Mouse (Mus musculus): ENCODE measurements around the gene Sult1a1.
A peak's percentile ranks its signal among the peaks of the same experiment; 100 is the strongest.
"Not testable (repeated sequence)": the region's sequence is repeated elsewhere in the genome, so short reads cannot be mapped to it uniquely, and the experiment has no call there.

Gene Sult1a1

DNA sequence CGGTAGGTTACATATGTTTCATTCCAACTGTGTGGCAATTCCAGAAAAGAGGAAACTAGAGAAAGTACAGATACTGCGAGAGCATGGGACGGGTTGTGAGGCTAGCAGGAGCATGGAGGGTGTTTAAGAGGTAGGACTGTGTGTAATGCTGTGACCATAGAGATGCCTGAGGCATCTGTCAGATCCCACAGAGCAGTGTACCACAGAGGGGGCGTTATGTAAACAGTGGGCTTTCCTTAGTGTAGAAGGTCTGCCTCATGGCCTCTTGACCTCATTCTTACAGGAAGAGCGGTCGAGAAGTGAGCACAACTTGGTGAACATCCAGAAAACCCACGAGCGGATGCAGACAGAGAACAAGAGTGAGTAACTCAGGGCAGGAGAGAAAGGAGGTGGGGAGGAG is 12.6 kb downstream of the Sult1a1 start:
- DNase-seq (ENCODE audit: low read depth, low spot score): no peak

DNA sequence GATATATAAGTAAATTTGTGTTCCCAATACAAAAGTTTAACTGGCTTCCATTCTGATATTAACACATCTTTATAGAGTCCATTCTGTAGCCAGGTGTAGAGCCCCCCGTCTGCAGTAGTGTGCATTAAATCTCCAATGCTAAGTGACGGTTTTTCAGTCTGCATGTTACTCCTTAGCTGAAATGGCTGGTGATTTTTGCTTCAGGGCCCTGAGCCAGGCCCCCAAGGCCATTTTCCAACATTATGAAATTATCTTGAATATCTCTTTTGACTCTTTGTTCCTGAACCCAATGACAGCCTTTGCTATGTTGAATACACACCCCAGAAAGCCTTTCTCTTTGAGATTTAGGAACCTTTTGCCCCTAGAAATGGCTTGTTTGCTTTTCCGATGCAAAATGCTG is 16.5 kb downstream of the Sult1a1 start:
- no peak for DNase-seq (ENCODE audit: low read depth, low spot score)

DNA sequence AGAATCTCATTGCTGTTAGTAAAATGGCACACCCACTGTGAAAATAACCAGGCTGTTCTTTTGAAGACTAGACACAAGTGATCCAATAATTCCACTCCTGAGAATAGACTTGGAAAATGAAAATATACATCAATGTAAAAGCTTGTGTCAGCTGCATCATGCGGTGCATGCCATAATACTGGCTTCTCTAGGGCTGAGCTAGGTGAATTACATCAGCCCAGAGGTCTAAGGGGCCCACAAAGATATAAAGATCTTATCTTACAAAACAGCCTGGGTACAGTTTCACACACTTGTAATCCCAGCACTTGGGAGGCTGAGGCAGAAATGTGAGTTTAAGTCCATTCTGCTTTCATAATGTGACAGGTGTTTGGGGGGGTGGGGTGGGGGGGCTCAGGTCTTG is 18.7 kb downstream of the Sult1a1 start:
- no peak for DNase-seq (ENCODE audit: low read depth, low spot score)

DNA sequence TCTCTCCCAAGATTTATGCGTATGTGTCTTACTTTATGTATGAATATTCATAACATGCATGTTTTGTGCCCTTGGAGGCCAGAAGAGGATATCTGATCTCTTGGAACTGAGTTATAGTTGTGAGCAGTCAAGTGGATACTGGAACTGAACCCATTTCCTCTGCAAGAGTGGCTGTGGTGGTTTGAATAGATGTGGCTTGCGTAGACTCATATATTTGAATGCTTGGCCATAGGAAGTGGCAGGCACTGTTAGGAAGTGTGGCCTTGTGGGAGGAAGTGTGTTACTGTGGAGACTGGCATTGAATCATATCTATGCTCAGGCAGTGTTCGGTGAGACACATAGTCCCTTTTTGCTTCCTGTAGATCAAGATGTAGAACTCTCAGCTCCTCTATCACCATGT is 20.5 kb downstream of the Sult1a1 start:
- no peak for DNase-seq (ENCODE audit: low read depth, low spot score)

DNA sequence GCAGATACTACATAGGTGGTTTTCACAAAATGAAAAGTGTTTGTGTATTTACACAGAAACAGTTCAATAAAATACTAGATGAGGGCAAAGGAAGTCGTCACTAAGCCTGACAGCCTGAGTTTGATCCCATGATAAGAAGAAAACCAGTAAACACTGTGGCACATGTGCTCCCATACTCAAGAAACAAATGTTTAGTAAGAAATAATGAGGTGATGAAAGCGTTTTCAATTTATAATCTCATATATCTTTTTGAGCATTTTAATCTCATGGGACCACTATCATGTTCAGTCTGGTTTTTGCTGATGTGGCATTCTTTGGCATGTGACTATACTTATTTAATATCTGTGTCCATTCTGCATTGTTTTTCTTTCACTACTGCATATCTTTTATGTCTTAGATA is 22.2 kb downstream of the Sult1a1 start:
- DNase-seq (ENCODE audit: low read depth, low spot score): no peak

DNA sequence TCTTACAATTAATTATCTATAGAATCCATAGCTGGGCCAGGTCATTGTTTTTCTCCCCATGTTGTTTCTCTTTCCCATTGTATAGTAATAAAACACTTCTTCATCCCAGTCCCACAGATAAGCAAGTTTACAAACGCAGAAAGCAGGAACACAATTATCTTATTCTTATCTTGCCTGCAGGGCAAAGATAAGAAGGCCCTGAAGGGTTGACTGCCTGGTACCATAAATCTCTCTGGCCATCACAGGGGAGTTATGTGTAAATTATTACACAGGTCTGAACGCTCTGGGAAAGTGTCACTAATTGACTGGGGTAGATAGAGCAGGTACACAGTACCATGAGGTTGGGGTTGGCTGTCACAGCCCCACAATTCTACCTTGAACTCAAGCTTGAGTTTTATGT is 25.4 kb downstream of the Sult1a1 start:
- DNase-seq (ENCODE audit: low read depth, low spot score): no peak

DNA sequence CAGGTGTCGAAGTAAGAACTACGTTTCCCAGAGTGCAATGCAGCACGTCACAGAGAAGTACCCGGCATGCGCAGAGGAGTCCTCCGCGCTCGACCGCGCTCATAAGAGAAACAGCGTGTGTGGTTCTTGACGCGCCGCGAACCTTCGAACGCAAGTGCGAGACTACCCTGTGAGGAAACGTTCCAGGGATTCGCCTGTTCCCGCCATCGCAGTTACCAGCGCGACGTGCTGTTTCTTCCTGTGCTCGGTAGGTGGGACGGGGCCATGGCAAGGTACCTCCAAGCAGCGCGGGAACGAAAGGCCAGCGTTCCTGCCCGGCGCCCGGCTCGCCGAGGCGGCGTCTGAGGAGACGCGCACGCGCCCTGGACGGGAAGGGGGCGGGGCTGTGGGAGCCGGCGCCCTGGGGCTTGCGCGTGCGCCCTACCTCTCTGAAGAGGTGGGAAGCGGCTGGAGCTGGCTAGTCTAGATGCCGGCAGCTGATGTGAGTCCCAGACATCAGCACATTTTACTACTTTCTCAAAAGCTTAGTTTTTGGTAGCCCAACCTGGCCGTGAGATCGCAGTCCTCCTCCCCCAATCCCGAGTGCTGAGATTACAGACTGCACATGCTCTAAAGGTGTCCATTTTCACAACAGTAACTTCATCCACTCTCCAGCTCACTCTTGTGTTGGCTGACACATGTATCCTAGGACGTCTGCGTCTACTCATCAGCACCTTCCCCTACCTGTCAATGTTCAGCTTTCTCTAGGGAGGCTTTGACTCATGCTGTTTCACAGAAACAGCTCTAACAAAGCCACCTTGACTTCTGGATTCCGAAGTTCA is 26.8 kb downstream of the Sult1a1 start, which contains the start of gene Sgf29:
Gene Sgf29, plus strand, starts transcription at position 79 of the 821 bp plus-strand sequence.
- peak; percentile 88 for DNase-seq (ENCODE audit: low read depth, low spot score)

DNA sequence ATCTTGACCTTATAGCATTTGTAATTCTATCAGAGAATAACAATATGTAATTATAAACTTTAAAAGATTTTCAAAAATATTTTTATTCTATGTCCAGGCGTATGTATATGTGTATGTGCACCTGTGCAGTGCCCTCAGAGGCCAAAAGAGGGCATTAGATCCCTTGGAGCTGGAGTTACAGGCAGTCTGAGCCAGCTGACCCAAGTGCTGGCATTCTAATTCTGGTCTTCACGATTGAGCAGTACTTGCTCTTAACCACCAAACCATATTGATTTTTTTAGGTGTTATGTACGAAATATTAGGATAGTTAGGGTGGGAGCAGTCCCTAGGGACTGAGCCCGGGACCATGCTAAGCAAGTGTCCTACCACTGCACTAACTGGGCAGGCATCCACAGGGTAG is 27.7 kb downstream of the Sult1a1 start:
- DNase-seq (ENCODE audit: low read depth, low spot score): no peak

DNA sequence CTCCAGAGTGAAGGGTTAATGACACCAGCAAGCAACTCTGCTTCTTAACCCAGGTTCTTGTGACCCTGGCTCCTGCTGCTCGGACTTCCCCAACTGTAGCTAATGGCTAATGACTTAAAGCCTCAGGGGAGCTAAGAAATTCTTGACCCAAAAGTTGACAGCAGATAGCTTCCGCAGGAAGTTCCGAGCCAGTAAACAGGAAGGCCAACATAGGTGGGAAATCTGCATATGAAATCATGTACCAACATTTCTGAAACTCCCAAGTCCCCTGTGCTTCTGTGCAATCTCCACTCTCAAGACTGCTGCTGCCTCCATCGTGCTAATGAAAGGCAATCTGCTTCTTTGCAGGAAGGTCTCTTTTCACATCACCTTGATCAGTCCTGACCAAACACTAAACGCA is 30.5 kb downstream of the Sult1a1 start:
- no peak for DNase-seq (ENCODE audit: low read depth, low spot score)

DNA sequence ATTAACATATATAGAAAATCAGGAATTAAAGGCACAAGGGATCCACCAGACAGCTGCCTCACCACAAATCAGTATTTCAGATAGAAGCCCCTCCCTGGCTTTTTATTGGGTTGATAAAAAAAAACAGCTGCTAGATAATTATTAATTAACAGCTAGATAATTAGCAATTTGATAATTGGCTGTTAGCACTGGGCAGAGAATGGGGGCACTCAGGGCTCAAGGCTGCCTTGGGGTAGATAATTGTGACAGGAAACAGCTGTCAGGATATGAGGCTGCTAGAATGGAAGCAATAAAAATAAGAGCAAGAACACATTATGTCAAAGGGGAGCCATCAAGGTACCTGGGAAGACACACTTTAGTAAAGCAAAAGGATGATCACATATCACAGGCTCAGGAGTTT is 31.3 kb downstream of the Sult1a1 start:
- DNase-seq (ENCODE audit: low read depth, low spot score): no peak

DNA sequence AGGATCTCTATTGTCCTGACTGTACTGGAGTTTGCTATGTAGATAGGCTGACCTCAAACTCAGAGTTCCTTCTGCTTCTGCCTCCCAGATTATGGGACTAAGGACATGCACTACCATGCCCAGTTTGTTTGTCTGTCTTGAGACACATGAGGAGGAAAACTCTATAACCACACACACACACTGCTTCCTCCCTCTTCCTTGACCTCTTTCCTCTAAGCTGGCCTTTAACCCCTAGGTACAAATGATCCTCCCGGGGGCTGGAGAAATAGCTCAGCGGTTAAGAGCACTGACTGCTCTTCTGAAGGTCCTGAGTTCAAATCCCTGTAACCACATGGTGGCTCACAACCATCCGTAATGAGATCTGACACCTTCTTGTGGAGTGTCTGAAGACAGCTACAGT is 31.9 kb downstream of the Sult1a1 start:
- DNase-seq (ENCODE audit: low read depth, low spot score): no peak

DNA sequence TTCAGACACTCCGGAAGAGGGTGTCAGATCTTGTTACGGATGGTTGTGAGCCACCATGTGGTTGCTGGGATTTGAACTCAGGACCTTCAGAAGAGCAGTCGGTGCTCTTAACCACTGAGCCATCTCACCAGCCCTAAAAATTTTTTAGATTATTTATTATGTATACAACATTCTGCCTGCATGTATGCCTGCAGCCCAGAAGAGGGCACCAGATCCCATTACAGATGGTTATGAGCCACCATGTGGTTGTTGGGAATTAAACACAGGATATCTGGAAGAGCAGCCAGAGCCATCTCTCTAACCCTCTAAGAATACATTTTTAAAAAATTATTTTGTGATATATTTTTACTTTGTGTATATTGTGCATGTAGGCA is 33.0 kb downstream of the Sult1a1 start:
- not testable (repeated sequence) for DNase-seq (ENCODE audit: low read depth, low spot score)

DNA sequence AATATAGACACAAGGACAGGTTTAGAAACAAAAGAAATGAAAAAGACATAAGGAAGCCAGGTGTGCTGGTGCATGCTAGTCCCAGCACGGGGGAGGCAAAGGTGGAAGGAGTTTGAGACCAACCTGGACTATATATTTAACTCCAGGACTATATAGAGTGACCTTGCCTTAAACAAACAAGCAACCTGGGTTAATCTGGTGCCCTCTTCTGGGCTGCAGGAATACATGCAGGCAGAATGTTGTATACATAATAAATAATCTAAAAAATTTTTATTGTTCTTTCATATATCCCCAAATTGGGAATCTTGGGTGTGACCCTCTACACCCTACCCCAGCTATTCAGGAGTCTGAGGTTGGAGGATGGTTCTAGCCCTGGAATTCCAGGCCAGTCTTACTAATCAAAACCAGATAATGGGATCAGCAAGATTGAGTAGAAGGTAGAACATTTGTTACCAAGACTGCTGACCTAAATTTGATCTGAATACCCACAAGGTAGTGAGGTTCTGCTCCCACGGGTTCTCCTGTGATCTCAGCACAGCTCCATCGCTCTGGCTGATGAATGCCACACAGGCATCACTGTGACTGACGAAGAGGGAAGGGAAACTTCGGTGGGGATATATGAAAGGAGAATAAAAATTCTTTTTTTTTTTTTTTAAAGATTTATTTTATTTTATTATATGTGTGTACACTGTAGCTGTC is 33.5 kb downstream of the Sult1a1 start:
- DNase-seq (ENCODE audit: low read depth, low spot score): no peak

DNA sequence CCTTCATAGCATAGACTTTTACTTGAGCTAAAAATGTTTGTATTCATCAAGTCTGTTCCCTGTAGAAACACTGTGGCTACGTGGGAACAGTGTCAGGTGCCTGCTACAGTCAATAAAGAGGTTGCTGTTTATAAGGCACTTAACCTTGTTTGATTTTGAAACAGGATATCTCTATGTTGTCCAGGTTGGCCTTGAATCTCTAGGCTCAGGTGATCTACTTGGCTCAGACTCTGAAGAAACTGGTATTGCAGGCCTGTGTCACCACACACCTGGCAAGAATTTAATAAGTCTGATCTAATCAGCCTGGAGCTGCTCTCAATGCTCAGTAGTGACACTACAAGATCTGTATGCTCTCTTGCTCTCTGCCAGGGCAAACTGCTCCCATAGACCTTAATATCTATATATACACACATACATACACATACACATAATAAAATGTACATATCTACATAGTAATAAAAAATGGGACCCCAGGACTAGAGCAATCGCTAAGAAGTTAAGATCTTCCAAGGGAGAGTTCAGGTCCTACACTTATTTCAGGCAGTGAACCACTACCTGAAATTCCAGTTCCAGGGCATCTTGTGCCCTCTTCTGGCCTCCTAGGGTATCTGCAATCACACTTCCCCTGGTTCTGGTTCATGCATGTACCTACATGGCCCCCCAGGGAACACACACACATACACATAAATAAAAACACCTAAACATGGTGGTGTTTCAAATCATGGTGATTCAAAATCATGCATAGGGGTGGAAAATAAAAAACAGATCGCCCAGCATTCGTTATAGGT is 39.3 kb downstream of the Sult1a1 start:
- no peak for DNase-seq (ENCODE audit: low read depth, low spot score)

DNA sequence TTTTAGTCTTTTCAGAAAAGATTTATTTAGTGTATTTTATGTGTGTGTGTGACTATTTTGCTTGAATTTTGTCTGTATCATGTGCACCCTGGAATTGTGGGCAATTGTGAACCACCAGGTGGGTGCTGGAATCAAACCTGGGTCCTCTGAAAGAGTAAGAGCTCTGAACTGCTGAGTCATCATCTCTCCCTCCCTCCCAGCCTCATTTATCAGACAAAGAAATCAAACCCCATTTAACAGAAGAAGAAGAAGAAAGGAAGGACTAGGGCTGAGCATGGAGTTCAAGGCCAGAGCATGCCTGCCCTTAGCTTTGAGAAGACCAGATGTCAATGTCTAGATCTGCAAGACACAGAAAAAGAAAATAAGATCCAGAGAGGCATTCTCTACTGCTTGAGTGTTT is 40.9 kb downstream of the Sult1a1 start:
- DNase-seq (ENCODE audit: low read depth, low spot score): no peak

DNA sequence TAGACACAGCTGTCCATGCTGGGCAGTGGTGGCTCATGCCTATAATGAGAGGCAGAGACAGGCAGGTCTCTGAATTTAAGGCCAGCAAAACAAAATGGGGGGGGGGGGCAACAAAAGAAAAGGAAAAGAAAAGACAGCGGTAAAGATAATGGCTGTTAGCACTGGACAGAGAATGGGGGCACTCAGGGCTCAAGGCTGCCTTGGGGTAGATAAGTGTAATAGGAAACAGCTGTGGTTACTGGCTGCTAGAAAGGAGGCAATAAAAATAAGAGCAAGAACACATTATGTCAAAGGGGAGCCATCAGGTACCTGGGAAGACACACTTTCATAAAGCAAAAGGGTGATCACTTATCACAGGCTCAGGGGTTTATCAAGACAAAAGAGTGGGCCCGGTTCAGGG is 43.8 kb downstream of the Sult1a1 start:
- DNase-seq (ENCODE audit: low read depth, low spot score): no peak

DNA sequence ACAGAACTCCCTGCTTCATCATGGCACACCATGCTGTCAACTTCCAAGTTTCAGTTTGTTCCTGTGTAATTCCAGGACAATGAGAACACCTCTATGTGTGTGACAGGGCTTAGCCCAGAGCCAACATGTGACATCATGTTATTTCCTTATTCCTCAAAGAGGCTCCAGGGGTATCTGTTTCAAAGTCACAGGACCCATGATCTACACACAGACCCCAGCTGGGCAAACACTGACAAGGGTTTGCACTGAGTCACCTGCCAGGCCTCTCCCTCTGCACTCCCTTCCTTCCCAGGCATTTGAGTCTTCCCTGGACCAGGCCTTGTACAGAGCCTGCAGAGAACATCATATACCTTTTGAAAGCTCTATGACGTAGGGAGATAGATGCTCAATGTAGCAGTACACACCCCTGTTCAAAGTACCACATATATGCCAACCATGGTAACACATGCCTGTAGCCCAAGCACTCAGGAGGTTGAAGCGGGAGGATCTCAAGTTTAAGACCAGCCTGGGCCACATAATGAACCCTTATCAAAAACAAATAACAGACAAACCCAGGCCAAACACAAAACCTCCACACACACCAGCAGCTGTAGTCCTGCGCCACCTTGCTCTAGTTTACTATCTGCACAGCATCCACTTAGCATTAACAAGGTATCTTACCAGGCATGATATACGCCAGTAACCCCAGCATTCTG is 45.3 kb downstream of the Sult1a1 start, which contains the start of gene Nupr1:
Gene Nupr1, minus strand, starts transcription at position 38 of the 695 bp plus-strand sequence.
- no peak for DNase-seq (ENCODE audit: low read depth, low spot score)

DNA sequence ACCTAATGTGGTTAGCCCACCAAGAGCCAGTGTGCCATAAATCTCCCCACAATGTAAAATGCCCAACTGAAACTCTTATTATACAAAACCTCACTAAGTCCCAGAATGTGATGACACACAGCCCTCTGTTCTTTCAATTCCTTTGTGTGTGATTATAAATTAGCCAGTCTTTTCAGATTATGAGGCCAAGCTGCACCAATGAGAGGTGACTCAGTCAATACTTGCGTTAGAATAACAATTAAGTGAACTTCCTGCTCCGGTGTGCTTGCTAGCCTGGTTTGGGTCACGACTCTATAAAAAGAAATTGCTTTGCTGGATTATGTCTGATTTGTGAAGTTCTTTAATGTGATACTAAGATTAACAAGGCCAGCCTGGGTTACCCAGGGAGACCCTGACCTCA is 46.3 kb downstream of the Sult1a1 start:
- no peak for DNase-seq (ENCODE audit: low read depth, low spot score)

DNA sequence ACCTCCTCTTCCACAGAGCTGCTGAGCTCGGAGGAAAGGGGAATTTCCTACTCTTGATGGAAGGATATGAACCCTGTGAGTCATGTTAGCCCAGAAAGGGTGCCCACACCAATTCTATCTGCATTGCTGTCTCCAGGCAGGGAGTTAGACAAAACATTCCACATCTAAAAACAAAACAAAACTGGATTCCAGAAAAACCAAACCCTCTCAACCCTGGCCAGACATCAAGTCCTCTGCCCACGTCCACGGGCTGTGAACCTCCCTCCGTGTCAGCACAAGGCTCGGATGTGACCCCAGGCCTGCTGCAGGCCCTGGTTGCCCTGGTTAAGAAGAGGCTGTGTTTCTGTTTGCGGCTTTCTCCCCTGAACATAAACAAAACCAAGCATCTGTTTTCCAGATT is 48.1 kb downstream of the Sult1a1 start:
- no peak for DNase-seq (ENCODE audit: low read depth, low spot score)

DNA sequence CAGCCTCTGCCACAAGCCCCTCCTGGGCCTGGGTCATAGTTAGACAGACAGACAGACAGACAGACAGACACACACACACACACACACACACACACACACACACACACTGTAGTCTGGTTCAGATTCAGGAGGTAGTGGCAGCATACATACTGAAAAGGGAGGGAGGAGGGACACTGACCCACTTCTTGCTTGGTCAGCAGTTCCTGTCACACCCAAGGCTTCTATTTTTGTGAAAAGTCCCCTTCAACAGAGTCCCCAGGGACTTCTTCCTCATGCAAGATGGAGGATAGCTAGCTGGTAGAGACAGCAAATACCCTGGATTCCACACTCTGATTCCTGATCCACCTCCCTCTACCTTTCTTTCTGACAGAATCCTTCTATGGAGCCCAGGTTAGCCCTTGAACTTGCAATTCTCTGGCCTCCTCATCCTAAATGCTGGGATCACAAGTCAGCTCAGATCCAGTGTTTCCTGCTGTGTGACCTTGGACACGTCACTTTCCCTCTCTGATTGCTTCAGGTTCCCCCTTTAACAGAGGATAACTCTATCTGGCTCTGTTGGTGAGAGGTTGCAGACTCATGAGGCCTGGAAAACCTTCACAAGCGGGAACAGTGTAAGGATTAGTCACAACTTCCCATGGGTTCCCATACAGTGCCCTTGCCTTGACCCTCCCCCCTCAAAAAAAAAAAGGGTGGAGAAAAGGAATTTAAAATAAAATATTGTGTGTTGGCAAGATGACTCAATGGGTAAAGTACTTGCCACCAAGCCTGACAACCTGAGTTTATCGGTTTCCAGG is 50.2 kb downstream of the Sult1a1 start:
- no peak for DNase-seq (ENCODE audit: low read depth, low spot score)

DNA sequence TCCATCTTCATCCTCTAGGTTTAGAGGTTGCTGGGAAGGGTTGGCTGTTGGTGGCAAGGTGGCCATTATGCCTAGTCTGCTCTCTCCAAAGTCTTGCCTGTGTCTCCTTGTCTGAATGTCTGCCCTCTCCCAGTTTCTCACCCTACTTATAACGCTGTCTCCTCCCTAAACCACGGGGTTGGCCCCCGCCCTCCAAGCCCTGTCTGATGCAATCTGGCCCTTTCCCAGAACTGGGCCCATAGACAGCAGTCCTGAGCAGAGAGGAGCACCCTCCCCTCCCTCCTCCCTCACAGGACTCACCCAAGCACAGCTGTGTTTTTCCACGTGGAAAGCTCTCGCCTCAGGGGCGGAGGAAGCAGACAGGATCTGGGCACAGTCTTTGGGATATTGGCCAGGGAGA is 50.9 kb downstream of the Sult1a1 start:
- no peak for DNase-seq (ENCODE audit: low read depth, low spot score)

Data from brain, embryonic 18.5 days (tissue).